Mouse (Mus musculus): ENCODE data around the gene Jdp2.

Jdp2 gene

DNA sequence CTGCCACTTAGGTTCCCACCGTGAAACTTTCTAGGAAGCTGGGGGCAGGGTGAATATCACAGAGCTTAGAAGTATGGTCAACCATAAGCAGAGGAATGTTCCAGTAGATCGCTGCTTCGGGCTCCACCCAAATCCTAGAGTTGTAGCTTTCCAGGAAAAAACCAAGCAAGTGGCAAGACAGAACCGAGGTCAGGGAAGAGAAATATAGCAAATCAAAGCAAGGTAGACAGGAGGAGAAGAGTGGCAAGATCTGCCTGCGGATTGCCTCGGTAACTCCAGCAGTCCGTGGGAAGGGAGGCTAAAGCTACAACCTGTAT, 88.3 kb downstream of the Jdp2 start:
- DNase-seq (ENCODE audit: low spot score): no peak

GRCm38 (mm10) chr12:85687846-85688245, 89.0 kb downstream of the Jdp2 start:
- DNase-seq (ENCODE audit: low spot score): no peak

Measured in urinary bladder, postnatal 25 days (tissue).